Mouse (Mus musculus) embryonic facial prominence, embryonic 13.5 days (tissue): Measurements from ENCODE around the gene Apba1. TPM values are rescaled to one million over a fixed set of nuclear protein-coding genes. Genes with fewer than 3 reads are reported as not detected.

Source experiments
- ATAC-seq: fragments of 200-750 bp; cut with Nextera tagmentation; 2 replicates; pipeline ENCODE4 v1.8.0; 2017; ENCODE audit warnings: low read depth; ENCODE audit not compliant: insufficient number of reproducible peaks, insufficient read depth, low FRiP score, low TSS enrichment
- H3K27ac ChIP-seq: fragments of 300-500 bp; sonication (generic); 2 replicates; pipeline ENCODE4 v1.5.1; 2015; ENCODE audit warnings: moderate library complexity, mild to moderate bottlenecking, inconsistent platforms
- H3K27me3 ChIP-seq: fragments of 300-500 bp; sonication (generic); 2 replicates; pipeline ENCODE4 v1.6.1; 2015; ENCODE audit warnings: mild to moderate bottlenecking, inconsistent platforms
- H3K36me3 ChIP-seq: fragments of 300-500 bp; sonication (generic); 2 replicates; pipeline ENCODE4 v1.6.1; 2015; ENCODE audit warnings: mild to moderate bottlenecking, inconsistent platforms
- H3K4me1 ChIP-seq: fragments of 300-500 bp; sonication (generic); 2 replicates; pipeline ENCODE4 v1.6.1; 2015; ENCODE audit warnings: inconsistent platforms
- H3K4me2 ChIP-seq: fragments of 300-500 bp; sonication (generic); 2 replicates; pipeline ENCODE4 v1.6.1; 2015; ENCODE audit warnings: moderate library complexity, mild to moderate bottlenecking, inconsistent platforms
- H3K4me3 ChIP-seq: fragments of 300-500 bp; sonication (generic); 2 replicates; pipeline ENCODE4 v1.5.1; 2015; ENCODE audit warnings: mild to moderate bottlenecking, inconsistent platforms
- H3K9ac ChIP-seq: fragments of 300-500 bp; sonication (generic); 2 replicates; pipeline ENCODE4 v1.6.1; 2015; ENCODE audit warnings: mild to moderate bottlenecking, inconsistent platforms
- H3K9me3 ChIP-seq: fragments of 300-500 bp; sonication (generic); 2 replicates; pipeline ENCODE4 v1.6.1; 2016; ENCODE audit warnings: inconsistent platforms
- WGBS: fragments of 180-500 bp; shearing (Covaris S2); methylation state at CpG from one replicate; pipeline ENCODE4 v1.1.7; 2015; ENCODE audit warnings: mixed read lengths; 5-methylcytosine and 5-hydroxymethylcytosine counted together
- polyA plus RNA-seq: library from polyadenylated mRNA; unstranded; fragments of >200 nt; fragmentation: Nextera tagmentation; extraction: Ambion mirVana; gene quantifications from 2 replicates; pipeline ENCODE4 v1.2.1, GENCODE M21; 2015

Gene Apba1
- 0.94 and 1.0 TPM in 2 replicates for polyA plus RNA-seq

DNA sequence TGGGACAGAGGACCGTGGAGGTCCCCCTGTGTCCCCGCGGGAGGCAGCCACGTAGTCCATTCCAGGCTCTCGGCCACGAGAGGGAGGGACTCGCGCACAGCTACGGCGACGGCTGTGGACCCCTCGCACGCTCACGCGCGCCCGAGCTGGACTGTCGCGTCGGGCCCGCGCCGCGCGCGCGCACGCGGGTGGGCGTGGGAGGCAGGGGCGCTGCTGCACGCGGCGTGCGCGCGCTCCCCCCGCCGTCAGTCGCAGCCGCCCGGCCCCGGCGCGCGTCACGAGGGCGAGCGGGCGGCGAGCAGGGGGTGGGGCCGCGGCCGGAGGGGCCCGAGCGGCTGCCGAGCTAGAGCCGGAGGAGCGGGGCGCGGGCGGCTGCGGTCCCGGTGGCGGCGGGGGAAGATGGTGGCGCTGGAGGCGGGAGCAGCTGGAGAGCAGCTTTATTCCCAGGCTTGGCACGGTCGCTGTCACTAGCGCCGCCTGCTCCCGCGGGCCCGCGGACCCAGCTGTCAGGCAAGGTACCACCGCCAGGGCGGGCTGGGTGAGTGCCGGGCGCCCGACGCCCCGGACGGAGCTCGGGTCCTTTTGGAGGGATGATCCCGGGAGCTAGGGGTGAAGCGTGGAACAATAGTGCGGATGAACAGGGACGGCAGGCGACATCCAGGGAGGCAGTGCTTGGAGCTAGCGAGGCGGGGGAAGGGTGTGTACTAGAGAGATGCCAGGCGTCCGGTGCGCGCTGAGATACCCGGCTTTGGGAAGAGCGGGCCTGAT, at the start of gene Apba1:
Gene Apba1, plus strand, starts transcription at position 334 of the 768 bp plus-strand sequence.
- peaks cover 15% of the 10 kb centered on the region for H3K4me1 ChIP-seq
- H3K9me3 ChIP-seq = no peaks in the 10 kb centered on the region
- H3K4me3 ChIP-seq = peak within 1 kb of the TSS; percentile 71
- H3K36me3 ChIP-seq = no peaks in the 10 kb centered on the region
- peak; percentile 81 for ATAC-seq
- peaks cover 25% of the 10 kb centered on the region for H3K27me3 ChIP-seq
- peak within 1 kb of the TSS; percentile 81 for H3K9ac ChIP-seq
- WGBS = under 1% methylated on average over 91 of the region's 98 CpGs
- peak within 1 kb of the TSS; percentile 86 for H3K4me2 ChIP-seq
- H3K27ac ChIP-seq = peak within 1 kb of the TSS; percentile 85

GRCm38 (mm10) chr19:23746506-23746905, 12.2 kb upstream of the Apba1 start:
- Histone ChIP-seq H3K9me3 (no peaks in the 10 kb centered on the region), H3K4me3 (no peak overlapping the region), H3K4me2 (no peak overlapping the region), H3K4me1 (no peaks in the 10 kb centered on the region), H3K27ac (no peak overlapping the region), H3K9ac (no peak overlapping the region), H3K36me3 (no peaks in the 10 kb centered on the region), H3K27me3 (no peaks in the 10 kb centered on the region)
- no peak for ATAC-seq
- 77% methylated on average over 3 of the region's 3 CpGs for WGBS

- no peaks in the 10 kb centered on the region for H3K9me3 ChIP-seq
- peak overlapping the region; percentile 31 for H3K4me2 ChIP-seq
- 0 out of 2 replicates have a peak overlapping the region, but pooled peaks have one; percentile 2 for H3K9ac ChIP-seq
- ATAC-seq = no peak
- H3K27ac ChIP-seq = no peak overlapping the region
- H3K27me3 ChIP-seq = peaks cover 25% of the 10 kb centered on the region
- WGBS = 13% methylated on average over 7 of the region's 7 CpGs
- H3K4me1 ChIP-seq = peaks cover 15% of the 10 kb centered on the region
- H3K4me3 ChIP-seq = no peak overlapping the region
- no peaks in the 10 kb centered on the region for H3K36me3 ChIP-seq
Observed at GRCm38 (mm10) chr19:23757011-23757410, 1.7 kb upstream of the Apba1 start.

DNA sequence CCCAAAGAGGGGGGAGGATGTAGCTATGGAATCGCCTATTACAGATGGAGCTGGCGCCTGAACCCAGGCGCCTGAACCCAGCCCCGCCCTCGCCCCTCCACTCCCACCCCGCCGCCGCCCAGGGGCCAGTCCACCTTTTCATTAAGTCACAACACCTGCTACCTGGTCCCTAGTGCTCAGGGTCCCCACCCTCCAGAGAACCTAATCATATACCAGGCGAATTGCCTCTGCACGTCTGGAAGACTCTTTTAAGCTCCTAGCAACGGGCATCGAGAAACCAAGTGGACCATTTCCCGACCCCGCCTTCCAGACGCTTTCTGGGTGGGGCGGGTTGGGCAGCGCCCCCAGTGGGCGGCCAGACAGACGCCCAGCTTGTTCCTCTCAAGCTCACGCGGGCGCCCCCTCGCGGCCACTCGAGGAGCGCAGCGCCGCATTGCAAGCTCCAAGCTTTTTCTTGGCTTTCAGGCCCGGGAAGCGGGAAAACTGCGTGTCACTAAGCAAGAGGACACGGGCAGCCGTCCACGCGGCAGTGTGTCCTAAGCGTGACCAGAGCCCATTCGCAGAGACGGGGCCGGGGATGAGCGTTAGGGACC, 630 bp upstream of the Apba1 start:
- peaks cover 15% of the 10 kb centered on the region for H3K4me1 ChIP-seq
- H3K36me3 ChIP-seq = no peaks in the 10 kb centered on the region
- H3K9me3 ChIP-seq = no peaks in the 10 kb centered on the region
- peak overlapping the region; percentile 85 for H3K27ac ChIP-seq
- peak overlapping the region; percentile 71 for H3K4me3 ChIP-seq
- WGBS = under 1% methylated on average over 40 of the region's 40 CpGs
- peak; percentile 60 for ATAC-seq
- peak overlapping the region; percentile 86 for H3K4me2 ChIP-seq
- peaks cover 25% of the 10 kb centered on the region for H3K27me3 ChIP-seq
- H3K9ac ChIP-seq = peak overlapping the region; percentile 81

DNA sequence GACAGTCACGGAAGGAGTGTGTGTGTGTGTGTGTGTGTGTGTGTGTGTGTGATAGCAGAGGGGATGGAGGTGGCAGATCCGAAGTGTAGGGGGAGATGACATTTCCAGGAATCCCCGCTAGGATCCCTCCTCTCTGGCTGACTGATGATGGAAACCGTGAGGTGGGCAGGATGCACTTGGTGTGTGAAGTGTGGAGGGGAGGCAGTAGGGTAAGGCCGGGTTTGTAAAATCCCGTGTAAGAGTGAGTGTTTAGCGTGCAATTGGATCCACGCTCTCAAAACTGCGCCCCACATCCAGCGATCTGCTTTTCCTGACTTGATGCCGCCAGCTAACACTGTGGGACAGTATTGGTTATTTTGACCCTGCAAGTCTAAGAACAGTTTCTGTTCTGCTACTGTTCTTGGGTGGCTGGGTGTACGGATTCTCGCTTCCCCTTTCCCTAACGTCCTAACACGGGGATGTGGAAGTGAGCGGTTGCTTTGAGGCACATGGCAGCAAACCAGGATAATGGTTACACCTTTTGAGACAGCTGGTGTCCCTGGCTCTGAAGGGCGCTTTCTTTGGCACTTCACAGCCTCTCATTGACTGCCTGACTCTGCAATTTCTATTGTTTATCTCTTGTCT, 747 bp downstream of the Apba1 start:
- Histone ChIP-seq H3K9me3 (no peaks in the 10 kb centered on the region), H3K27ac (peak overlapping the region; percentile 28; the same call in 1 of the 2 replicates), H3K36me3 (no peaks in the 10 kb centered on the region), H3K4me2 (peak overlapping the region; percentile 86), H3K9ac (peak overlapping the region; percentile 81), H3K4me1 (peaks cover 15% of the 10 kb centered on the region), H3K4me3 (peak overlapping the region; percentile 71), H3K27me3 (peaks cover 28% of the 10 kb centered on the region)
- ATAC-seq = no peak
- 4% methylated on average over 17 of the region's 17 CpGs for WGBS

DNA sequence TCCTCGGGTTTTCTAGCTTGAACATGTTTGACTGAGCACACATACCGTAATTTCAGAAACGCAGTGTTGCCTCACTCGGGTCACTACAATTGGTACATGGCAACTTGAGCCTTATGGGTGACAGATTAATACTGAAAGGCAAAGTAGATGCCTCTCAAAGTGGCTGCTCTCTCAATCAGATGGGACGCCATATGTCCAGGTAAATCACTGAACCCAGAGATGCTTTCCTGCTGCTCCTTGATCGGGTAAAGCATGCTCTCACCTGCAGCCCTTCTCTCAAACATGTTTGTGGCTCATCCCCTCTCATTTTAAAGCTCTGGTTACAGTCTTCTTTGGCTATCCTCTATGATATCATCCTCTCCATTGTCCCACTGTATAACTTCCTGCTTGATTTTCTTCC, 4.7 kb downstream of the Apba1 start:
- Histone ChIP-seq H3K27me3 (peaks cover 30% of the 10 kb centered on the region), H3K27ac (no peak overlapping the region), H3K9ac (no peak overlapping the region), H3K9me3 (no peaks in the 10 kb centered on the region), H3K4me3 (no peak overlapping the region), H3K36me3 (no peaks in the 10 kb centered on the region), H3K4me2 (no peak overlapping the region), H3K4me1 (peaks cover 7% of the 10 kb centered on the region)
- WGBS = 74% methylated on average over 6 of the region's 6 CpGs
- no peak for ATAC-seq

DNA sequence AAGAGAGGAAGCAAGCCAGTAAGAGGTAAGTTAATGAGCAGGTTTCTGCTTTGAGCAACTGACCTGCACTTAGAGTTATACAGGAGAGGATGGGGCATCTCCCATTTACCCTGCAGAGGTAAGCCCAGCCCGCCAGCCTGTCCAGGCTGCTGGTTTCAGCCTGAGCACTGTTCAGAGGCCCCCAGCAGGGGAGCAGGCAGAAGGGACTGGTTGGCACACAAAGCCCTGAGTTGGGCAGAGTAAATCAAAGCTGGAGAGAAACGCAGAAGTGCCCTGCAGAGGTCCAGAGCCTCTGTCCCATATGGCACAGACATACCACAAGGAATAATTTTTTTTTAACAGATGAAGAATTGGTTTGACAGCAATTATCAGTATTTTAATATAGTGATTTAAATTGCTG, 5.4 kb downstream of the Apba1 start:
- Histone ChIP-seq H3K27me3 (peaks cover 28% of the 10 kb centered on the region), H3K4me1 (peaks cover 7% of the 10 kb centered on the region), H3K4me3 (no peak overlapping the region), H3K27ac (no peak overlapping the region), H3K9ac (no peak overlapping the region), H3K36me3 (no peaks in the 10 kb centered on the region), H3K4me2 (no peak overlapping the region), H3K9me3 (no peaks in the 10 kb centered on the region)
- ATAC-seq = no peak
- WGBS = 66% methylated on average over 2 of the region's 2 CpGs

- Histone ChIP-seq H3K36me3 (no peaks in the 10 kb centered on the region), H3K4me2 (no peak overlapping the region), H3K27me3 (0 out of 2 replicates have a peak, but pooled peaks cover 5% of the 10 kb centered on the region), H3K4me1 (no peaks in the 10 kb centered on the region), H3K9me3 (no peaks in the 10 kb centered on the region), H3K4me3 (no peak overlapping the region), H3K9ac (no peak overlapping the region), H3K27ac (no peak overlapping the region)
- ATAC-seq = no peak
- WGBS = 46% methylated on average over 5 of the region's 5 CpGs
Observed at GRCm38 (mm10) chr19:23768864-23769263, 10.2 kb downstream of the Apba1 start.

- Histone ChIP-seq H3K9me3 (no peaks in the 10 kb centered on the region), H3K4me1 (no peaks in the 10 kb centered on the region), H3K9ac (no peak overlapping the region), H3K27ac (no peak overlapping the region), H3K36me3 (no peaks in the 10 kb centered on the region), H3K27me3 (no peaks in the 10 kb centered on the region), H3K4me2 (no peak overlapping the region), H3K4me3 (no peak overlapping the region)
- WGBS = 55% methylated on average over 10 of the region's 10 CpGs
- ATAC-seq = no peak
Observed at GRCm38 (mm10) chr19:23770494-23771423, 12.1 kb downstream of the Apba1 start.

GRCm38 (mm10) chr19:23771971-23772370, 13.3 kb downstream of the Apba1 start:
- no peak for ATAC-seq

DNA sequence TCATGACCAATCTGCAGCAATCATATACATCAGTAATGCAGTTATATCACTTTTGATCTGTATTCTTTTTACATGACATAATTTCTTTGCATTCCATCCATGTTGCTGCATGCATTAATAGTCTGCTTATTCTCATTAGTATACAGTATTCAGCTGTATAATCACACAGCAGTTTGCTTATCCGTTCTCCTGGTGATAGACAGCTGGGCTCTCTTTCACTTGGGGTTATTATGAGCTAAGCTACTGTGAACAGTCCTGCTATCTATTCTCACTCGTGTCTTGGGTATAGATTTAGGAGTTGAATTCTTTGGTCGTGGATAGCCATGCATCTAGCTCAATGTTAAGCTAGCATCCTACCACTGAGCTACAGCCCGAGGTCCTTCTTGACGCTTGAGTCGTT, 16.7 kb downstream of the Apba1 start:
- WGBS = 87% methylated on average over 6 of the region's 6 CpGs
- Histone ChIP-seq H3K9ac (no peak overlapping the region), H3K4me1 (no peaks in the 10 kb centered on the region), H3K4me2 (no peak overlapping the region), H3K4me3 (no peak overlapping the region), H3K9me3 (no peaks in the 10 kb centered on the region), H3K27me3 (no peaks in the 10 kb centered on the region), H3K36me3 (no peaks in the 10 kb centered on the region), H3K27ac (no peak overlapping the region)
- no peak for ATAC-seq

More at GRCm38 (mm10) chr19:23771971-23772370, 13.3 kb downstream of the Apba1 start:
- no peaks in the 10 kb centered on the region for H3K36me3 ChIP-seq
- no peak overlapping the region for H3K27ac ChIP-seq
- no peaks in the 10 kb centered on the region for H3K4me1 ChIP-seq
- no peak overlapping the region for H3K4me2 ChIP-seq
- no peaks in the 10 kb centered on the region for H3K9me3 ChIP-seq
- H3K27me3 ChIP-seq = no peaks in the 10 kb centered on the region
- H3K9ac ChIP-seq = no peak overlapping the region
- 71% methylated on average over 7 of the region's 7 CpGs for WGBS
- H3K4me3 ChIP-seq = no peak overlapping the region
